Mouse (Mus musculus) spleen, postnatal 36 days (tissue): ENCODE results near the gene Cldnd2.

Experiments
- DNase-seq, 2 experiments: peaks; one replicate each; pipeline ENCODE4 v3.0.0; 2022; ENCODE audit warnings: low spot score in 2 of 2, mixed read lengths in 1 of 2

Cldnd2 gene

GRCm38 (mm10) chr7:43447801-43448200, 7.2 kb downstream of the Cldnd2 start:
- DNase-seq = no peak

- no peak for DNase-seq
These were observed 7.7 kb downstream of the Cldnd2 start for GRCm38 (mm10) chr7:43448246-43448645.

GRCm38 (mm10) chr7:43449811-43450210, 9.2 kb downstream of the Cldnd2 start:
- DNase-seq = no peak

GRCm38 (mm10) chr7:43451726-43452125, 11.1 kb downstream of the Cldnd2 start:
- no peak for DNase-seq

GRCm38 (mm10) chr7:43452609-43453008, 12.0 kb downstream of the Cldnd2 start:
- DNase-seq = peak; percentile 64 to 67

- no peak for DNase-seq
These were observed 13.2 kb downstream of the Cldnd2 start for GRCm38 (mm10) chr7:43453599-43454355.

GRCm38 (mm10) chr7:43454371-43454770, 13.8 kb downstream of the Cldnd2 start:
- no peak for DNase-seq

GRCm38 (mm10) chr7:43462851-43463250, 22.3 kb downstream of the Cldnd2 start, which contains the start of gene Vsig10l:
Gene Vsig10l (plus strand): TSS chr7:43463151.
- DNase-seq = no peak

- DNase-seq = no peak
These were observed 23.4 kb downstream of the Cldnd2 start for GRCm38 (mm10) chr7:43463976-43464375.

- peak; percentile 13 to 19 for DNase-seq
These were observed 24.3 kb downstream of the Cldnd2 start for GRCm38 (mm10) chr7:43464864-43465343.

GRCm38 (mm10) chr7:43465344-43466098, 24.9 kb downstream of the Cldnd2 start:
- peak; percentile 92 to 93 for DNase-seq

- DNase-seq = peak; percentile 78 to 82
These were observed 25.6 kb downstream of the Cldnd2 start for GRCm38 (mm10) chr7:43466099-43466694.

- DNase-seq = peak in 1 of 2 experiments; percentile 22
These were observed 29.8 kb downstream of the Cldnd2 start for GRCm38 (mm10) chr7:43470373-43470772.

- peak; percentile 19 to 22 for DNase-seq
These were observed 35.1 kb downstream of the Cldnd2 start for GRCm38 (mm10) chr7:43475706-43476105.

GRCm38 (mm10) chr7:43476376-43476775, 35.8 kb downstream of the Cldnd2 start:
- no peak for DNase-seq

- DNase-seq = no peak
These were observed 40.6 kb downstream of the Cldnd2 start for GRCm38 (mm10) chr7:43481191-43481590.

- no peak for DNase-seq
These were observed 41.6 kb downstream of the Cldnd2 start for GRCm38 (mm10) chr7:43482090-43482716.

- DNase-seq = no peak
These were observed 42.7 kb downstream of the Cldnd2 start for GRCm38 (mm10) chr7:43483236-43483635.

- no peak for DNase-seq
These were observed 48.1 kb downstream of the Cldnd2 start for GRCm38 (mm10) chr7:43488646-43489045.

GRCm38 (mm10) chr7:43489631-43490125, 49.1 kb downstream of the Cldnd2 start, which contains the start of gene Iglon5:
Gene Iglon5 (minus strand): TSS chr7:43490075.
- DNase-seq = no peak

- DNase-seq = no peak
These were observed 49.6 kb downstream of the Cldnd2 start for GRCm38 (mm10) chr7:43490182-43490584.

- no peak for DNase-seq
These were observed 50.3 kb downstream of the Cldnd2 start for GRCm38 (mm10) chr7:43490861-43491260.
